Mouse (Mus musculus): Measurements from ENCODE around the gene Gm11084.
"Not testable (repeated sequence)": the region's sequence is repeated elsewhere in the genome, so short reads cannot be mapped to it uniquely, and the experiment has no call there.

The Gm11084 gene

DNA sequence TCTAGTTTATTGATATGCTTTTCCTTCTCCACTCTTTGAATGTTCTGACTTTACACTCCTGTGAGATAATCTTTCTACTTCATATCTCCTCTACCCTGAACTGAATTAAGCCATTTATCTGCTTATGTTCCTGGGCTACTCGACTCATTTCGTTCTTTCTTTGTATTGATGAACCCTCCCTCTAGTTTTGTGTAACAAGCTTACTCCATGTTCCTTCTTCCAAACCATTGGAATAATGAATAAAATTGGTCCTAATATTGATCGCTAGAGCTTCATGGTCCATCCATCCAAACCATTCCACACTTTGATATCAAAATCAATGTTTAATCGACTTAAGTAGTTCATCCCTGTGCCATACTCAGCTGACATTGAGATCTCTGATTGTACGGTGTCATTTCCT lies at the start of gene Gm11084:
Gene Gm11084 (minus strand): TSS at position 101 of the 400 bp plus-strand sequence.
- DNase-seq (ENCODE audit: low read depth in 1 of 2, low spot score in 2 of 2): no peak

GRCm38 (mm10) chr2:73031061-73032055 lies 44.8 kb upstream of the Gm11084 start:
- DNase-seq (ENCODE audit: low read depth in 1 of 2, low spot score in 2 of 2): no peak

DNA sequence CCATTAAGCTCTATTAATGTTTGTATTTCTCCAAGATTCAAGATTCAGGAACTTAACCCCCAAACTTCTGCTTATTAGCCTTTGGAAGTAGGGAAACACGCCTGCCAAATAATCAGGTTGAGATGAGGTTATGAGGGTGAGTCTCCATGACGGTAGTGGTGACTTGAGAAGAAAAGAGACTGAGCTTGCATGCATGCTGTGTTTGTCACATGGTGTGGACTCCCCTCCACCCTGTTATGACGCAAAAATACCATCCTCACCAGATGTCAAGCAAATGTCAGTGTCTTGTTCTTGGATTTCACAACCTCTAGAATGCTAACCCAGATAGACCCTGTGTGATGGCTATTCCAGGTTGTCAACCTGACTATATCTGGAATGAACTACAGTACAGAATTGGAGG lies 43.3 kb upstream of the Gm11084 start:
- DNase-seq (ENCODE audit: low read depth in 1 of 2, low spot score in 2 of 2): no peak

GRCm38 (mm10) chr2:73028019-73028418 lies 41.5 kb upstream of the Gm11084 start:
- DNase-seq (ENCODE audit: low read depth in 1 of 2, low spot score in 2 of 2): no peak

- no peak for DNase-seq (ENCODE audit: low read depth in 1 of 2, low spot score in 2 of 2)
Measured at GRCm38 (mm10) chr2:73027126-73027525, 40.6 kb upstream of the Gm11084 start.

DNA sequence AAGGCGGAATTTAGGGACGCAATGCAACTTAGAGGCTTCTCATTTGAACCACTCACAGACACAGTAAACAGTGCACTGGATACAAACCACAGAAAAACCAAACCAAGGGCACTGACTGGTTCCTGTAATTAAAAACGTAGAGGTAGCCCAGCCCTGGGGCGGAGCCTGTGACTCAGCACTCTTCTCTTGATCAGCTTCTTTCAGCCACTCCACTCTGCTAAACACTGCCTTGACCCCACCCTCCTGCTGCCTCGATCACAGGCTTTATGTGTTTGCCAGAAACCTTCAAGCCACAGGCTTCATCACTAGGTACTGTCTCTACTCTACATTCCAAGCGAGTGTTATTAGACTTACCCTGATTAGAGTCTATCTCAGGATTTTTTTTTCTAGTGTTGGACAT lies 37.3 kb upstream of the Gm11084 start:
- peak; percentile 61 to 74 for DNase-seq (ENCODE audit: low read depth in 1 of 2, low spot score in 2 of 2)

- DNase-seq (ENCODE audit: low read depth in 1 of 2, low spot score in 2 of 2): no peak
Measured at GRCm38 (mm10) chr2:73021046-73021445, 34.5 kb upstream of the Gm11084 start.

GRCm38 (mm10) chr2:73019371-73020146 lies 33.0 kb upstream of the Gm11084 start:
- no peak for DNase-seq (ENCODE audit: low read depth in 1 of 2, low spot score in 2 of 2)

- DNase-seq (ENCODE audit: low read depth in 1 of 2, low spot score in 2 of 2): not testable (repeated sequence)
Measured at GRCm38 (mm10) chr2:73014063-73014462, 27.5 kb upstream of the Gm11084 start.

DNA sequence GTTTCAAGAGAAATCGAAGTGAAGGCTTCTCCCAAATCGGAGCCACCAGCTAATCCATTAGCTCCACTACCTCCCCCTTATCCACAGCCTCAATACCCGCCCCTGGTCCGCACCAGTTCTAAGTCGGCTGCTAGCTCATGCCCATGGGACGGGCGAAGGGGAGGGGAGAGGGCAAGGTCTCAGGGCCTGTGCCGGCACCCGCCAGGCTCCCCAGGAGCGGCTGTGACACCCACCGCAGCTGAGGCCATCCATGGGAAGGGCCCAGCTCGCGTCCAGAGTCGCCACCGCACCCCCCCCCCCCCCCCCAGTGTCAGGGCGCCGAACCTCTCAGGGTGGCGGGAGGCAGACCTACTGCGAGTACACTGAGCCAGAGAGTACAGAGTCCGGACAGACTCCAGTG lies 26.1 kb upstream of the Gm11084 start:
- DNase-seq (ENCODE audit: low read depth in 1 of 2, low spot score in 2 of 2): no peak

GRCm38 (mm10) chr2:73007472-73007871 lies 21.0 kb upstream of the Gm11084 start:
- DNase-seq (ENCODE audit: low read depth in 1 of 2, low spot score in 2 of 2): peak in 1 of 2 experiments; percentile 27

- DNase-seq (ENCODE audit: low read depth in 1 of 2, low spot score in 2 of 2): no peak
Measured at GRCm38 (mm10) chr2:73005611-73006515, 19.3 kb upstream of the Gm11084 start.

DNA sequence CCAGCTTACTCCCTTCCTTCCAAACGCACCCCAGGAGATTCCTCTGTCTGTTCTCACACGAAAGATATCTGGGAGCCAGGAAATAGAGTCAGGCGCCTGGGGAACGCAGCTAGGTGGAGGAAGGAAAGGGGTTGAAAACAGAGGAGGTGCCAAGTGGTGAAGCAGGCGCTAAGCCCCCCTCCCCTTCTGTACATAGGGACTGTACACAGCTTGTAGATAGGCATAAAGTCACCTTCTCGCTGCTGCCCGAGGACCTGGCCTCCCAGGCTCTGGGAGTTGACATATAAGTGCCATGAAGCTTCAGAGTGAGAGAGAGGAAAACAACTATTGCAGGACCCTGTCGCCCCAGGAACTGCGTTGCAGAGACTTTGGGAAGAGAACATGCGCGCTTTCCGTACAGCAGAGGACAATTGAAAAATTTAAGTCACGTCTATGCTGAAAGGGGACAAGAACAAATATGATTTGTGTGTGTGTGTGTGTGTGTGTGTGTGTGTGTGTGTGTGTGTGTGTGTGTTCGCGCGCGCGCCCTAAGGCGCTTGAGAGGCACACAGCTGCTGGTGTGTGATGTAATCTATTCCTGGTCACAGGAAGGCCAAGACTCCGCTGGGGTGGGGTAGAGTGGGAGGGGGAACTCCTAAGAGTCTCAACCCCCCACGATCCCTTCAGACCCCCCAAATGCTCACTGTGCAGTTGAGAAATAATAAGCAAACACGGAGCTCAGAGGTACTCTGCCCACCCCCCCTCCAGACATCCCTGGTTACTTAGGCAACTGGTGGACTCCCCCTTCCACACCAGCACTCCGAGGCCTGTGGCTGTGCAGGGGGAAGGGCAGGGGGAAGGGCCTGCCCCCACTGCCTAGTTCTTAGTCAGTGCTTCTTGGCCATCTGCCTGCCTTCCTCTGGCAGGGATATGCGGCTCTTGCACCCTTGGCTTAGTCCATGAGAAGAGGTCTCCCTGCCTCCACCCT lies 17.5 kb upstream of the Gm11084 start:
- peak in 1 of 2 experiments; percentile 9 for DNase-seq (ENCODE audit: low read depth in 1 of 2, low spot score in 2 of 2)

GRCm38 (mm10) chr2:73003049-73003448 lies 16.5 kb upstream of the Gm11084 start:
- DNase-seq (ENCODE audit: low read depth in 1 of 2, low spot score in 2 of 2): peak; percentile 57 to 74

DNA sequence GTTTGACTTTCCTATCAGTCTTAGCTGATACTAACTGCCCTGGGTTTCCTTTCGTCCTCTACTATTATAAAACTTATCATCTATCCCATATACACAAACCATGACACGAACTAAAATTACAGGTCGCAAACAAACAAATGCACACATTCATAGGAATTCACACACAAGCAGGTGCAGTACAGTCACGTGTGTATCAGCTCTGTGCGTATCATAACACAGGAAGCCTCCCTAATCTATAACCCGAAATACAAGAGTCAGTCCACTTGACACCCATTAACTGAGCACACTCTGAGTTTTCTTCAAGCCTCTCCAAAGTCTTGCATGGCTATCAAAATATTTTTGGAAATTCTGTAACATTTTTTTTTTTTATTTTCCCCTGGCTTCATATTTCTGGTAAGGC lies 15.9 kb upstream of the Gm11084 start:
- DNase-seq (ENCODE audit: low read depth in 1 of 2, low spot score in 2 of 2): no peak

GRCm38 (mm10) chr2:73001994-73002393 lies 15.5 kb upstream of the Gm11084 start:
- DNase-seq (ENCODE audit: low read depth in 1 of 2, low spot score in 2 of 2): no peak

GRCm38 (mm10) chr2:73000194-73000593 lies 13.7 kb upstream of the Gm11084 start:
- DNase-seq (ENCODE audit: low read depth in 1 of 2, low spot score in 2 of 2): no peak

GRCm38 (mm10) chr2:72997586-72997985 lies 11.1 kb upstream of the Gm11084 start:
- no peak for DNase-seq (ENCODE audit: low read depth in 1 of 2, low spot score in 2 of 2)

DNA sequence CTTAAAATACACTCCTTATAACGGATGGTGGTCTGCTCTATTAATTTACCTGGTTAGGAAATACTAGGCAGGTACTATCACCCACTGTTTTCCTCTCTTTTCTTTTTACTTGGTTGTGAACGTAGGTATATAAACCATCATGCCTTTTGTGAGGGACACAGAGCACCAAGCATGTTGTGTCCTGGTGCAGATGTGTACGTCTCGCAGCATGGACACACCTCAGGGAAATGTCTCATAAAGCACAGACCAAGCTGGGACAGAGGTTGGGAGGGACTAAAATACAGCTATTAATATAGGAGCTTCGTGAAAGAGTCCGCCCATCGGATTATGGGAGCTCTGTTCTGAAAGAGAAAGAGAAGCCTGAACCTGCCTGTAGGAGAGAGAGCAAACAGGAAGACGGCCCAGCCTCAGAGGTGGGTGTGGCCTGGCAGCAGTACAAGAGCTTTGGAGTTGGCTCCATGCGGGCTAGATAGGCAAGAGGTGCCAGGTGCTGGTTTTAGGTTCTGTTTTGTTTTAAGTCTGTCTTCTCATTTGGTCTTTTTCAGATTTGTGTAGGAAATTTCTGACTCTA lies 10.4 kb upstream of the Gm11084 start:
- peak in 1 of 2 experiments; percentile 28 for DNase-seq (ENCODE audit: low read depth in 1 of 2, low spot score in 2 of 2)

Data from monocyte, adult 2 months (primary cell).